Mouse (Mus musculus): ENCODE data around the gene Zfp827.

GRCm38 (mm10) chr8:79149880-79150279, 121.6 kb downstream of the Zfp827 start:
- no peak for TF ChIP-seq CTCF (IDR thresholded peaks at IDR 0.05; ENCODE audit: low read depth, low read length)
- TF ChIP-seq POLR2A (IDR thresholded peaks at IDR 0.05; ENCODE audit: borderline replicate concordance, low read depth, low read length), result no peak

All from bone marrow macrophage, adult 2 months (primary cell).